Mouse (Mus musculus) hindbrain, postnatal 0 days (tissue): Measurements from ENCODE around the gene Arhgap20. TPM values are rescaled to one million over a fixed set of nuclear protein-coding genes. Genes with fewer than 3 reads are reported as not detected.

Experiments used
- ATAC-seq: fragments of 200-750 bp; cut with Nextera tagmentation; 2 replicates; pipeline ENCODE4 v1.8.0; 2017; ENCODE audit warnings: mild to moderate bottlenecking, moderate TSS enrichment, moderate library complexity
- DNase-seq: peaks from one replicate; pipeline ENCODE4 v3.0.0-alpha.2; 2015; ENCODE audit warnings: low spot score
- H3K27ac ChIP-seq: fragments of 300-500 bp; sonication (generic); 2 replicates; pipeline ENCODE4 v1.5.1; 2014; ENCODE audit warnings: mild to moderate bottlenecking
- H3K27me3 ChIP-seq: fragments of 300-500 bp; sonication (generic); 2 replicates; pipeline ENCODE4 v1.6.1; 2014; ENCODE audit warnings: low read length, mixed read lengths; ENCODE audit not compliant: insufficient read depth
- H3K36me3 ChIP-seq: fragments of 300-500 bp; sonication (generic); 2 replicates; pipeline ENCODE4 v1.6.1; 2014; ENCODE audit warnings: low read length, mixed read lengths; ENCODE audit not compliant: insufficient read depth
- H3K4me1 ChIP-seq: fragments of 300-500 bp; sonication (generic); 2 replicates; pipeline ENCODE4 v1.6.1; 2014; ENCODE audit warnings: antibody characterized with exemption, low read length, mixed read lengths; ENCODE audit not compliant: insufficient read depth
- H3K4me2 ChIP-seq: fragments of 300-500 bp; sonication (generic); 2 replicates; pipeline ENCODE4 v1.6.1; 2014; ENCODE audit warnings: low read depth, mild to moderate bottlenecking, low read length, moderate library complexity, mixed read lengths
- H3K4me3 ChIP-seq: fragments of 300-500 bp; sonication (generic); 2 replicates; pipeline ENCODE4 v1.5.1; 2014; ENCODE audit warnings: low read length
- H3K9ac ChIP-seq: fragments of 300-500 bp; sonication (generic); replicated peaks from 2 replicates; pipeline ENCODE4 v1.6.1; 2014; ENCODE audit warnings: mild to moderate bottlenecking, low read length, moderate library complexity, mixed read lengths
- H3K9me3 ChIP-seq: fragments of 300-500 bp; sonication (generic); 2 replicates; pipeline ENCODE4 v1.6.1; 2016; ENCODE audit warnings: low read length, mixed read lengths
- CTCF ChIP-seq: IDR thresholded peaks from 2 replicates; pipeline ENCODE4 v1.5.1; 2016; ENCODE audit warnings: antibody characterized with exemption, control low read depth, low read depth
- WGBS: fragments of 180-500 bp; shearing (Covaris S2); extraction: QIAGEN DNeasy Blood & Tissue Kit; methylation state at CpG from one replicate; pipeline ENCODE4 v1.1.7; 2014; 5-methylcytosine and 5-hydroxymethylcytosine counted together
- polyA plus RNA-seq: library from polyadenylated mRNA; unstranded; fragments of >200 nt; fragmentation: Nextera tagmentation; extraction: Ambion mirVana; gene quantifications from 2 replicates; pipeline ENCODE4 v1.2.1, GENCODE M21; 2015
- total RNA-seq: library from RNA; depleted of rRNA; stranded (reverse); fragments of >200 nt; gene quantifications from 2 replicates; pipeline ENCODE4 v1.2.3, GENCODE M21; 2014; rRNA removed

Arhgap20 gene
- total RNA-seq = 26.8 and 30.5 TPM in 2 replicates
- 33.3 and 34.8 TPM in 2 replicates for polyA plus RNA-seq

DNA sequence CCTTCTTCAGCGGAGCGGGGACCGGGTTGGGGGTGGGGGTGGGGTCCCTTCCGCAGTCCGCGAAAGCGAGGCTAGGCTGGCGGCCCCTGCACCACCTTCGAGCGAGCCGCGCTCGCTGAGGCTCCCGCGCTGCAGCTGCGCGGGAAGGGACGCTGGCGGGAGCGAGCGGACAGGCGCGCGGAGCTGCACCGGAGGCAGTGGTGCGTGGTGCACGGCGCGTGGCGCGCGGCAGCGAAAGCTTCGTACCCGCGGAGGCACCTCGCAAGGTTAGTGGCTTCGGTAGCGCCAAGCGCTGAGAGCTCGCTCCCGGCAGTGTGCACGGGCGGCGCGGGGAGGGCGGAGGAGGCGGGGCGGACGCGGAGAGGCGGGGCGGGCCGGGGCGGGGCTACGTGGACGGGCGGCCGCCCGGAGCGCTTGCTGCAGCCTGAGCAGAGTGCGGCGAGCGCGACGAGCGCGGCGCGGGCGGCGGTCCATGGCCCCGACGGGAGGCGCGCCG is at the start of gene Arhgap20:
Gene Arhgap20 (plus strand): TSS at position 417 of the 496 bp plus-strand sequence.
- no peaks in the 10 kb centered on the region for H3K9me3 ChIP-seq
- H3K9ac ChIP-seq = peak within 1 kb of the TSS; percentile 88
- TF ChIP-seq CTCF = no peak
- H3K36me3 ChIP-seq = no peaks in the 10 kb centered on the region
- ATAC-seq = peak; percentile 94
- peak; percentile 93 for DNase-seq
- H3K27ac ChIP-seq = peak within 1 kb of the TSS; percentile 93
- WGBS = under 1% methylated on average over 69 of the region's 77 CpGs
- H3K4me1 ChIP-seq = peaks cover 6% of the 10 kb centered on the region; the same call in 1 of the 2 replicates
- H3K27me3 ChIP-seq = no peaks in the 10 kb centered on the region
- H3K4me3 ChIP-seq = peak within 1 kb of the TSS; percentile 84
- H3K4me2 ChIP-seq = peak within 1 kb of the TSS; percentile 87

DNA sequence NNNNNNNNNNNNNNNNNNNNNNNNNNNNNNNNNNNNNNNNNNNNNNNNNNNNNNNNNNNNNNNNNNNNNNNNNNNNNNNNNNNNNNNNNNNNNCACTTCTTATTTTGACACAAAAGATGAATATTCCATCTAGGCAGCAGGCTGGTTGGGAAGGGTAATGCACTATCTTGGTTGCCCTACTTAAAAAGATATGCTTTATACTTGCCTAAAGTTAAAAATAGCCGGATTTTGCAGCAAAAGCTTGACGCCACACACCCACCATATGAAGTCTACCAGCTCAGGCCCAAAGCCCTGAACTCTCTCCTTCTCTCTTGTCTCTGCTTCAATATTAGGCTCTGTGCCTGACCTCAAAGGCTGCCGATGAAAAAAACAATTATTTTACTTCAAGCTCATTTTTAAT is 46.3 kb upstream of the Arhgap20 start:
- WGBS = 88% methylated on average over 3 of the region's 3 CpGs
- no peaks in the 10 kb centered on the region for H3K9me3 ChIP-seq
- TF ChIP-seq CTCF = no peak
- no peak overlapping the region for H3K4me3 ChIP-seq
- H3K36me3 ChIP-seq = no peaks in the 10 kb centered on the region
- 0 out of 2 replicates have a peak, but pooled peaks cover 5% of the 10 kb centered on the region for H3K4me1 ChIP-seq
- H3K27me3 ChIP-seq = no peaks in the 10 kb centered on the region
- H3K27ac ChIP-seq = no peak overlapping the region
- ATAC-seq = no peak
- no peak for DNase-seq
- H3K9ac ChIP-seq = no peak overlapping the region
- no peak overlapping the region for H3K4me2 ChIP-seq

DNA sequence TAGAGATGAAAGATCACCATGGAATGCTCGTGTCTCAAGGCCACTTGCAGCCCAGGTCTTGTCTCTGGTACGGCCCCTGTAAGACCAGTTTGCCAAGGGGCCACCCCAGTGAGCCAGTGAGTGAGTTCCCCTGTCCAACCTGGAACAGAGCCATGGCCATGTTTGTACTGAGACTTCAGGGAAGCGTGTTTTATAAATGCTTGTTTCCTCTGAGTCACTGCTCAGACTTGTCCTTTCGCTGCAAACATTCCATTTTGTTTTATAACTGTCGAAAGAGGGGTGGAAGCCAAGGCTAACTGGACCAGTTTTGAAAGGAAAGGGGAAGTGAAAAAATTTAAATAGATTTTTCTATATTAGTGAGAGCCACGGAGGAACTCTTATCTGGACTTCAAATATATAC is 37.2 kb upstream of the Arhgap20 start:
- Histone ChIP-seq H3K9ac (no peak overlapping the region), H3K4me1 (no peaks in the 10 kb centered on the region), H3K4me2 (no peak overlapping the region), H3K9me3 (no peaks in the 10 kb centered on the region), H3K27ac (no peak overlapping the region), H3K27me3 (no peaks in the 10 kb centered on the region), H3K4me3 (no peak overlapping the region), H3K36me3 (no peaks in the 10 kb centered on the region)
- 42% methylated on average over 6 of the region's 6 CpGs for WGBS
- ATAC-seq (no peak), DNase-seq (no peak)
- no peak for TF ChIP-seq CTCF

DNA sequence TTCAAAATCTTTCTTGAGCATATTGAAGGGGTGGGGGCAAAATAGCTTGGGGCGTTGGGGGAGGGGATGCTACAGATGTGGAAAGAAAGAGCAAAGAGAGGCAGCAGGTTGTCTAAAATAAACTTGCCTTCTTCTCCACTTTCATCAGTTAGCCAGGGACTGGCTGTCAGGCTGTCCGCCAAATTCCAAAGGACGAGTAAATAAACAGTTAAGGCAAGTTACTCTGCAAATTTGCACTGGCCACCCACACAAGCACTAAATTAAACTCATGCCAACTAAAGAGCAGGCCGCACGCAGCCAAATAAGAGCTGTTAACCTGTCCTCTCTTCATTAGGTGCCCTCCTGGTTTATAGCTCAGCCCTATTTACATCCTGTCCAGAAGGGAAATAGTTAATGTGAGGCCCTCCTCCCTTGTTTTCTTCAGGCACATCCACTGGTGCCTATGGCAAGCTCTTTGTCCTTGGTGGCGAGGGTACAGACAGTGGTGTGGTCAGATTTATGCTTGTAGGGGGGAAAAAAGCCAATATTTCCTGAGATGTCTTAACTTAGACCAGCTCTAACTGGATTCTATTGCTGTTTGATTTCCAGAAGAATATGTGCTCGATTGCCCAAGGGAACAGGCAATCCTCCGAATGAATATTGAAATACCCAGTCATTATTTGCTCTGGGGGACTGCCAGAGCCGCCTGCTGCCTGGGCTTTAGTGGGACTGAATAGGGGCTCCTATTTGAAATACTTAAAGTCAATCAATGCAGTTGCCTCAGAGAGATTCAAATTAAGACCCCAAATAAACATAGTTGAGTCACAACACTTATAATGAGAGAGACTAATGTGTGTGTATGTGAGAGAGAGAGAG is 29.7 kb upstream of the Arhgap20 start:
- TF ChIP-seq CTCF = no peak
- WGBS = 45% methylated on average over 9 of the region's 9 CpGs
- H3K4me1 ChIP-seq = peaks cover 7% of the 10 kb centered on the region; the same call in 1 of the 2 replicates
- DNase-seq (peak; percentile 30), ATAC-seq (0 out of 2 replicates have a peak, but pooled peaks have one; percentile 29)
- no peaks in the 10 kb centered on the region for H3K9me3 ChIP-seq
- no peaks in the 10 kb centered on the region for H3K36me3 ChIP-seq
- no peak overlapping the region for H3K4me3 ChIP-seq
- H3K4me2 ChIP-seq = no peak overlapping the region
- no peaks in the 10 kb centered on the region for H3K27me3 ChIP-seq
- H3K9ac ChIP-seq = no peak overlapping the region
- H3K27ac ChIP-seq = peak overlapping the region; percentile 22; the same call in 1 of the 2 replicates

DNA sequence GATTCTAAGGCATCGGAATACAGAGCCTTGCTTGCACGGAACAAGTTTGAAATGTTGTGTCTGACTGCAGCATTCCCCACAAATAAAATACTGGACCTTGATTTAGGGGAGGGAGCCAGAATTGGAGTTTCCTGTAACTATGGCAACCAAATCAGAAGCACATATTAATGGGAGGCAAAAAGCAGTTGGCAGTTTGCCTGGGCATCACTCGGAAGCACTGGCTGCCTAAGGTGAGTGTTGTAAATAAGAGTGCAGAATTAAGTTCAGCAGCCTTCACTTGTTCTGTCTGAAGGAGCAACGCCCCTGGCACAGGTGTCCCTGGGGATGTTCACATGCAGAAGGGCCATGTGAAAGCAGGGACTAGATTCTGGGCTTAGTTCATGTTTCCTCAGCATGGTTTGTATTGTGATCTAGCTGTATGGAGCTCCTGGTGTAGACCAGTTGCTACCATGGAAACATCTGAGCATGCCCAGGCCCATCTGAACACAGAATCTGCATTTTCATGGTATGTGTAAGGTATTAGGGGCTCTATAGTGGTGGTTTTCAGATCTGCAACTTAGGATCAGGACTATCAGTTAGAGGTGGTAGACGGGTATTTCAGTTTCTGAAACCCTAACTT is 28.3 kb upstream of the Arhgap20 start:
- WGBS = 43% methylated on average over 5 of the region's 5 CpGs
- Histone ChIP-seq H3K9me3 (no peaks in the 10 kb centered on the region), H3K9ac (no peak overlapping the region), H3K27me3 (no peaks in the 10 kb centered on the region), H3K4me3 (no peak overlapping the region), H3K4me2 (no peak overlapping the region), H3K4me1 (peaks cover 7% of the 10 kb centered on the region; the same call in 1 of the 2 replicates), H3K27ac (no peak overlapping the region), H3K36me3 (no peaks in the 10 kb centered on the region)
- DNase-seq = peak; percentile 76
- ATAC-seq = 0 out of 2 replicates have a peak, but pooled peaks have one; percentile 38
- TF ChIP-seq CTCF = no peak

DNA sequence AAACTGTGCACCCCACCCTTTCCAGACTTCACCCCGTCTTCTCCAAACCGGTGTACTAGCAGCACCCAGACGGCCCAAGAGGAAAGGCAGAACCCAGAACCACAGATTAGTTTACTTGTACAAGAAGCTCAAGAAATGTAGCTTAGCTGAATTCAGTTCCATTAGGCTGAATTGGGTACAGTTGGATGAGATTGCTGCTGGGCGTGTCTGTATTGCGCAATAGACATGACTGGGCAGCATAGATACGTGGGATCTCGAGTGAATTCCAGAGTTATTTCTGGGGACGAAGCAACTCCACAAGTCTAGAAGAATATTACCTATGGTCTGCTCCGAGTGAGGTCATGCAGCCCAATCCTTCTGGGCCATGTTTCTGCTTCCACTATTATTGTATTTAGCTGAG is 26.8 kb upstream of the Arhgap20 start:
- no peak for TF ChIP-seq CTCF
- peaks cover 7% of the 10 kb centered on the region; the same call in 1 of the 2 replicates for H3K4me1 ChIP-seq
- no peaks in the 10 kb centered on the region for H3K27me3 ChIP-seq
- H3K9ac ChIP-seq = no peak overlapping the region
- DNase-seq (no peak), ATAC-seq (no peak)
- no peak overlapping the region for H3K4me2 ChIP-seq
- H3K27ac ChIP-seq = no peak overlapping the region
- WGBS = 95% methylated on average over 9 of the region's 9 CpGs
- H3K36me3 ChIP-seq = no peaks in the 10 kb centered on the region
- no peak overlapping the region for H3K4me3 ChIP-seq
- H3K9me3 ChIP-seq = no peaks in the 10 kb centered on the region
